Mouse (Mus musculus): ENCODE results near the gene Zfp423.

DNA sequence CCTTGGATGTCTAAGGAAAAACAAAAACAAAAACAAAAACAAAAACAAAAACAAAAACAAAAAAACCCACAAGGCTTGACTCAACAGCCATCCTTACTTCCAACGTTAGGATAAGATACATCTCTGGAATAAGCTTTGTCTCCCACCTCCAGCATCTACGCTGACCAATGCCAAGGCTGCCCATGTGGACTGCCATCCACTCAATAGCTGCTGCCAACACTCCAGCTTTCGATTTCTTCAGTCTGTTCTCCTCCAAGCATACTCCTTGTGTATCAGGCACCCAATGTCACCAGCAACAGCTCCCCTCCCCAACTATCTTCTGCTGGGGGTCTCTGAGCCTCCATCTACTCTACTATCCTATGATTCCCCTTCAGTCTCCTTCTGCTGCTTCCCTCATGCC lies 140.1 kb downstream of the Zfp423 start:
- TF ChIP-seq CTCF (IDR thresholded peaks at IDR 0.05; ENCODE audit: insufficient read depth, low read length) (no peak), POLR2A (IDR thresholded peaks at IDR 0.05; ENCODE audit: borderline replicate concordance, extremely low read depth, low read depth, low read length) (no peak)
